Mouse (Mus musculus) erythroblast, embryonic 14.5 days (primary cell): ENCODE measurements around the gene Heg1.

Source experiments
- GATA1 ChIP-seq: IDR thresholded peaks from 2 replicates; pipeline ENCODE4 v1.6.1; 2012; ENCODE audit warnings: low read length, inconsistent platforms, mixed read lengths
- TAL1 ChIP-seq: IDR thresholded peaks from 3 replicates; pipeline ENCODE4 v1.6.1; 2012; ENCODE audit warnings: low read length, inconsistent platforms, mixed read lengths

- TF ChIP-seq TAL1 (no peak), GATA1 (no peak)
Measured at GRCm38 (mm10) chr16:33736746-33737145, 52.6 kb downstream of the Heg1 start.
